8 mouse cellular contexts compared by ENCODE assay signal in genomic region chr8:106169934-106170480, GRCm38 (mm10). TPM values are rescaled to one million over a fixed set of nuclear protein-coding genes. Genes with fewer than 3 reads are reported as not detected.
DNase-seq lines count a peak whose midpoint lies in the region; ATAC-seq lines count a peak whose summit lies in the region.

No protein-coding gene starts in this region.

- H3K4me1 ChIP-seq in liver, embryonic 15.5 days (replicated peaks), result peaks cover 23% of the 10 kb centered on the region

- DNase-seq in CD4-positive, CD25-positive, alpha-beta regulatory T cell, adult 2 months (ENCODE audit: low read depth, low spot score), result peak; percentile 26
- DNase-seq in thymus, postnatal 0 days (ENCODE audit: low spot score), result peak; percentile 26
- no peak for DNase-seq in thymus, postnatal 10 days (ENCODE audit: low spot score in 2 of 2)
- DNase-seq in urinary bladder, postnatal 25 days (ENCODE audit: low spot score), result no peak
- DNase-seq in cerebellum, postnatal 36 days, result no peak
- no peak for DNase-seq in lung, postnatal 14 days

- no peaks in the 10 kb centered on the region for H3K36me3 ChIP-seq in liver, embryonic 15.5 days (replicated peaks)

- H3K9ac ChIP-seq in liver, embryonic 15.5 days, result 0 out of 2 replicates have a peak overlapping the region, but pooled peaks have one; percentile 63

- H3K27me3 ChIP-seq in liver, embryonic 15.5 days, result peaks cover 27% of the 10 kb centered on the region

- no peaks in the 10 kb centered on the region for H3K9me3 ChIP-seq in liver, embryonic 15.5 days (replicated peaks)

- no peak for ATAC-seq in CD4-positive, CD25-positive, alpha-beta regulatory T cell, adult 4 months
- no peak for ATAC-seq in liver, embryonic 15.5 days (ENCODE audit: insufficient read depth)

- H3K4me2 ChIP-seq in liver, embryonic 15.5 days, result peak overlapping the region; percentile 100

- H3K27ac ChIP-seq in liver, embryonic 15.5 days (replicated peaks), result no peak overlapping the region

- H3K4me3 ChIP-seq in liver, embryonic 15.5 days (replicated peaks), result peak overlapping the region; percentile 75

- WGBS in liver, embryonic 15.5 days (ENCODE audit: insufficient replicate concordance), result 34% methylated on average over 6 of the region's 6 CpGs

RNA-seq across cellular contexts. Expression of gene Slc7a6, which starts 1.4 kb away (rescaled TPM):
- 10 to 100 TPM; 28.6 to 43.7 TPM for polyA plus RNA-seq in CD4-positive, CD25-positive, alpha-beta regulatory T cell, adult 4 months (2017; shearing (Covaris generic))
- polyA plus RNA-seq in thymus, postnatal 0 days (2015; fragmentation: Nextera tagmentation; extraction: Ambion mirVana), result 86.2 and 87.1 TPM in 2 replicates
- polyA plus RNA-seq in liver, embryonic 15.5 days (2015; fragmentation: Nextera tagmentation; extraction: Ambion mirVana), result 5.1 and 6.0 TPM in 2 replicates

RNA-seq across cellular contexts. Expression of gene Pla2g15, which starts 19.8 kb away (rescaled TPM):
- polyA plus RNA-seq in CD4-positive, CD25-positive, alpha-beta regulatory T cell, adult 4 months (2017; shearing (Covaris generic)), result 1 to 10 TPM; 4.8 to 7.7 TPM
- polyA plus RNA-seq in thymus, postnatal 0 days (2015; fragmentation: Nextera tagmentation; extraction: Ambion mirVana), result 11.0 and 11.7 TPM in 2 replicates
- 7.8 and 8.7 TPM in 2 replicates for polyA plus RNA-seq in liver, embryonic 15.5 days (2015; fragmentation: Nextera tagmentation; extraction: Ambion mirVana)

RNA-seq across cellular contexts. Expression of gene Esrp2, which starts 33.2 kb away (rescaled TPM):
- polyA plus RNA-seq in CD4-positive, CD25-positive, alpha-beta regulatory T cell, adult 4 months (2017; shearing (Covaris generic)), result not detected
- 8.8 and 9.6 TPM in 2 replicates for polyA plus RNA-seq in thymus, postnatal 0 days (2015; fragmentation: Nextera tagmentation; extraction: Ambion mirVana)
- polyA plus RNA-seq in liver, embryonic 15.5 days (2015; fragmentation: Nextera tagmentation; extraction: Ambion mirVana), result 13.3 and 17.0 TPM in 2 replicates

RNA-seq across cellular contexts. Expression of gene Slc7a6os, which starts 40.7 kb away (rescaled TPM):
- polyA plus RNA-seq in CD4-positive, CD25-positive, alpha-beta regulatory T cell, adult 4 months (2017; shearing (Covaris generic)), result 10 to 100 TPM; 24.6 to 28.9 TPM
- polyA plus RNA-seq in thymus, postnatal 0 days (2015; fragmentation: Nextera tagmentation; extraction: Ambion mirVana), result 42.9 and 47.5 TPM in 2 replicates
- polyA plus RNA-seq in liver, embryonic 15.5 days (2015; fragmentation: Nextera tagmentation; extraction: Ambion mirVana), result 11.0 and 11.4 TPM in 2 replicates

RNA-seq across cellular contexts. Expression of gene Prmt7, which starts 40.7 kb away (rescaled TPM):
- 10 to 100 TPM; 31.5 to 46.0 TPM for polyA plus RNA-seq in CD4-positive, CD25-positive, alpha-beta regulatory T cell, adult 4 months (2017; shearing (Covaris generic))
- 42.8 and 44.5 TPM in 2 replicates for polyA plus RNA-seq in thymus, postnatal 0 days (2015; fragmentation: Nextera tagmentation; extraction: Ambion mirVana)
- 20.1 and 21.8 TPM in 2 replicates for polyA plus RNA-seq in liver, embryonic 15.5 days (2015; fragmentation: Nextera tagmentation; extraction: Ambion mirVana)

Comparison
In these comparisons a context has a peak if more than half of its experiments do, and no peak if none do; other contexts are left out.
1. DNase-seq: peak in CD4-positive, CD25-positive, alpha-beta regulatory T cell, adult 2 months (single experiment) and thymus, postnatal 0 days (single experiment); none in thymus, postnatal 10 days (0 of 2), urinary bladder, postnatal 25 days (single experiment), cerebellum, postnatal 36 days (0 of 2) and lung, postnatal 14 days (single experiment).